Mouse (Mus musculus) T-helper 1 cell (primary cell): Measurements from ENCODE around the gene Rgl3.

Experiments used
- in situ Hi-C: fragments of 300-600 bp; cut with MboI, MseI; formaldehyde crosslinking; loops from one replicate; pipeline ENCODE4 v1.15.1; 2025; ENCODE audit warnings: high pct_unique_total_duplicates

Gene Rgl3

GRCm38 (mm10) chr9:21983911-21984310 lies 5.3 kb downstream of the Rgl3 start:
- in situ Hi-C loops: no loop called here

GRCm38 (mm10) chr9:21978398-21979128 lies 10.7 kb downstream of the Rgl3 start:
- in situ Hi-C loops: loop anchor here (5.0 kb wide), 1 partner anchor 164 kb away; no protein-coding TSS in a partner anchor

DNA sequence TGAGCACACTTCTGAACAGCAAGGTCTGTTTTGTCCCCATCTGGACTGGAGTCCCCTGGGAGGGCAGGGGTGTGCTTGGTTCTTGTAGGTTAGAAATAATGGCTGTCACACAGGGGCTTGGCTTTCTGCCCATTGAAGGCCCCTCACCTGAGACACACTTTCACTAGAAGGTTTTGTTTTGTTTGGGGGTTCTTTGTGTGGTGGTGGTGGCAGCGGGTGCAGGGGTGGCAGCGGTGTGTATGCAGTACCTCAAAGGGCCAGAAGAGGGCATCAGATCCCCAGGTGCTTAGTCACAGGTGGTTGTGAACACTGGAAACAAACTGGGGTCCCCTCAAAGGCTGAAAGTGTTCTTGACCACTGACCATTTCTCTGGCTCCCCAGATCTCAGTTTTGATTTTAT lies 11.3 kb downstream of the Rgl3 start:
- in situ Hi-C loops: loop anchor here (5.0 kb wide), 1 partner anchor 164 kb away; no protein-coding TSS in a partner anchor

GRCm38 (mm10) chr9:21977331-21977730 lies 11.9 kb downstream of the Rgl3 start:
- in situ Hi-C loops: loop anchor here (5.0 kb wide), 1 partner anchor 165 kb away; no protein-coding TSS in a partner anchor

GRCm38 (mm10) chr9:21976626-21977175 lies 12.5 kb downstream of the Rgl3 start:
- in situ Hi-C loops: loop anchor here (5.0 kb wide), 1 partner anchor 166 kb away; no protein-coding TSS in a partner anchor

DNA sequence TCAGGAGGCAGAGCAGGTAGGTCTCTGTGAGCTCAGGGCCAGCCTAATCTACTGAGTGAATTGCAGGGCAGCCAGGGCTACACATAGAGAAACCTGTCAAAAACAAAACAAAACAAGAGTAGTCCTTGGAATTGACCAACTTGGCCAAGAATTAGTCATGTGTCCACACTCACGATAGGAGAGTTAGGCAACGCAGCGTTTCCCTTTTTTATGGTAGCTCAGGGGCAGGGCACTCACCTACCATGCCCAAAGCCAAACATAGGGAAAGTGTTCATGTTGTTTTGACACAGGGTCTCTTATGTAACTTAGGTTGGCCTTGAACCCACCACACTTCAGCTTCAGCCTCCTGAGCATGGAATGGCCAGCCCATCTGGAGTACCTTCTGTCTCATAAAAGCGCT lies 19.9 kb downstream of the Rgl3 start:
- in situ Hi-C loops: no loop called here

DNA sequence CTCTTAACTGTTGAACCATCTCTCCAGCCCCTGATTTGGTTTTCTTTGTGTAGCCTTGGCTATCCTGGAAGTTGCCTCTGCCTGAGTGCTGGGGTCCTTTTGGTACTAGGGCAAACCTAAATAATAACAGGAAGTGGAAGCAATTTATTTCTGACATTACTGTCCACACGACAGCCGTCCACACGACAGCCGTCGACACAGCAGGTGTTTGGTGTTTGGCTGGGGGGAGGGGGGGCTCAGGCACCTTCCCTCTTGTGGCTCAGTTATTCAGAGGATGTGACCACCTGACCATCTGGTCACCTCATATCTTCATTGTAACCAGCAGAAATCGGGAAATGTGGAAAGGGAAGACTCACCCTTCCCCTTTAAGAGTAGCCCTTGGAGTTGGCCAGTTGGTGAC lies 20.4 kb downstream of the Rgl3 start:
- in situ Hi-C loops: no loop called here

DNA sequence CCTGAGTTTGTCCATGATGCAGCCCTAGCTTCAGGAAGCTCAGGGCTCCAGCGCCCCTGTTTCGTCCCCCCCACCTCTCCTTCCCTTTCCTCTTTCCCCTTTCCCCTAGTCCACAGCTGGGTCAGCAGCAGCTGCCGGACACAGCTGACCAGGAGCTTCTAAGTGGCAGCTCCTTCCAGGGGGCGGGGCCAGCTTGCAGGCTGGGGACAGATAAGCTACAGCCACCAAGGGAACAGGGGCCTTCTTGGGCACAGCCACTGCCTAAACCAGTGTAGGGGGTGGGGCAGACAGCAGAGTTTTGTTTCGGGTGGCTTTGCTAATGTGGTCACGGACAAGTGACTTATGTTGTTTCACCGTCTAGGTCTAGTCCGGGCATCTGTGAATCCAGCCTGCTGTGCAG lies 25.8 kb downstream of the Rgl3 start, which contains the start of gene Epor:
Gene Epor, minus strand, starts transcription at position 90 of the 400 bp plus-strand sequence.
- in situ Hi-C loops: no loop called here

GRCm38 (mm10) chr9:21962416-21963059 lies 26.7 kb downstream of the Rgl3 start:
- in situ Hi-C loops: no loop called here

- in situ Hi-C loops: no loop called here
Measured at GRCm38 (mm10) chr9:21962010-21962409, 27.2 kb downstream of the Rgl3 start.

DNA sequence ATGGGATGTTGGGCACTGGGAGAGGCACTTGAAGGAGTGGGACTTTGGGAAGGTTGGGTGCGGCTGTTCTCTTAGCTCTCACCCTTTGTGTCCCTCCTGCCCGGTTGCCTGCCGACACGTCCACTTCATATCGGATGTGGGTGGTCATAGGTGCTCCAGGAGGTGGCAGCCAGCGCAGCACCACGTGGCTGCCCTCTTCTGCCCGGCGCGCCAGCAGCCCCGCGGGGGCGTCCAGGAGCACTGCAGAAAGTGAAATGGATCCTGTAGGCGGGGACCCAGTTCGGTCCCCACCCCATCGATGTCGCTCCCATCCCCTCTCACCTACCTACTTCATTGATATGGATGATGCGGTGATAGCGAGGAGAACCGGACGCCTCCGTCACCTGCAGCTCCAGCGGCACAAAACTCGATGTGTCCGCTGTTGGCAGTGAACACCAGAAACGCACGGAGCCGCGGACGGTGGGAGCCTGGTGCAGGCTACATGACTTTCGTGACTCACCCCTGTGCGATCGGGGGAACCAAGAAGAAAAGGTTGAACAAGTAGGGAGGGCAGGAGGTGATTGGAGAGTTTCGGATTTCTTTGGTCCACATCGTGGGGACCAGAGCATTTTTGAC lies 27.8 kb downstream of the Rgl3 start:
- in situ Hi-C loops: no loop called here

GRCm38 (mm10) chr9:21960558-21961208 lies 28.6 kb downstream of the Rgl3 start:
- in situ Hi-C loops: no loop called here

- in situ Hi-C loops: no loop called here
Measured at GRCm38 (mm10) chr9:21960135-21960534, 29.1 kb downstream of the Rgl3 start.

DNA sequence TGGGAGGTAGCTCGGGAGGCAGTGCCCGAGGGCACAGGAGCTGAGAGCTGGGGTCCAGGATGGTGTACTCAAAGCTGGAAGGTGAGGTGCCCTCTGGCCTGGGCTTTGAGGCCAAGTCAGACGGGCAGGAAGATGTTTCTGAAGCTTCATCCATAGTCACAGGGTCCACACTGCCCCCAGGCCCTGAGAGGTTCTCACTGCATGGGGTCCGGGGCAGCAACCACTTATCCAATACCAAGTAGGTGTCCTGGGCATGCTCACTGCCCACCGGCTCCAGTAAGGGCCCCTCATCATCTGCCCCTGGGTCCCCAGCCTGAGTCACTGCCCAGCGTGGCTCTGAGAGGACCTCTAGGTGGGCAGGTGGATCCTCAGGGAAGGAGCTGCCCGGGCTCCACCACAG lies 30.0 kb downstream of the Rgl3 start:
- in situ Hi-C loops: no loop called here

GRCm38 (mm10) chr9:21958372-21958771 lies 30.9 kb downstream of the Rgl3 start:
- in situ Hi-C loops: no loop called here

DNA sequence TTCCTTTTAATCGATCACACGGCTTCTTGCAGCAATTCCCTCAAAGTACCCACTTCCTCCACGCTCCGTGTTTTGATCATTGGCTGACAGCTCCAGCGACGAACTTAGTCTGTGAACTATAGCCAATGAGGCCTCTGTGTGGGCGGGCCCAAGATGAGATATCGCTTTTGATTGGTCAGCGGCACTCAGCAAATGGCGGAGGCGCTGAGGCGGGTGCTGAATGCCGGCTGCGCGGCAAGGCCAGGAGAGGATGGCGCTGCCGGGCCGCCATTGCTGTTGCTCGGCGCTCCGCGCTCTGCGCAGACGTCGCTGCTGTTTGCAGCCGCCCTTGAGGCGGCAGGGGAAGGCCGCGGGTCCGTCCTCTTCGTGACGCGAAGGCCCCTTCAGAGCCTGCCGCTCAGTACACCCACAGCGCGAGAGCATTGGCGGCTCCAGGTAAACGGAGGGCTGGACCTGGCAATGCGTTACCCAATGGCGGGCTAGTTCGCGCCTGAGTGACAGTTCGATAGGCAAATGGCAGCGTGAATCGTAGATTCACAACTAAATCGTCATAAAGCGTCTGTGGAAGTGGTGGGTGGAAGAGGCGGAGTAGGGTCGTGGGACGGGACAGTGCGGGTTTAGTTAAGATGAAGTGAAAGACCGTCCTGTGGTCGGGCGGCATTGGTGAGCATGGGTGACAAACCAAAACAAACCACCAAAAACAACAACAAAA lies 33.5 kb downstream of the Rgl3 start, which contains the start of gene Swsap1:
Gene Swsap1, plus strand, starts transcription at position 186 of the 712 bp plus-strand sequence.
- in situ Hi-C loops: no loop called here

- in situ Hi-C loops: no loop called here
Measured at GRCm38 (mm10) chr9:21955225-21955569, 34.0 kb downstream of the Rgl3 start.

GRCm38 (mm10) chr9:21954635-21955034 lies 34.6 kb downstream of the Rgl3 start:
- in situ Hi-C loops: no loop called here

DNA sequence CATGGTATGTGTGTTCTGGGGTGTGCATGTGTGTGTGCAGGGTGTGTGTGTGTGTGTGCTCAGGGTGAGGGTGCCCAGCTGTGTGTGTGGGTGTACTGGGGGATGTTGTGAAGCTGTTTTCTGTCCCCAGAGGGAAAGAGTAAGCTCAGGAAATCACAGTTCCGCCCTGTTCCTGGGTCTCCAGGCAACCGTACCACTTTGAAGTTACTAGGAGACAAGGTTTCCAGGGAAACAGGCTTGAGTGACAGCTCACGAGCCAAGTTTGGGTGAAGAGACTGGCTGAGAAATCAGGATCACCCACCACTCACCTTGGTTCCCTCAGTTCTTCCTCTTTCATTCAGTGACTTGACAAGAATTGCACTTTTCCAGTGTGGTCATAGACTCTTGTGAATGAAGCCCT lies 35.6 kb downstream of the Rgl3 start:
- in situ Hi-C loops: no loop called here

- in situ Hi-C loops: no loop called here
Measured at GRCm38 (mm10) chr9:21951977-21952376, 37.3 kb downstream of the Rgl3 start.

- in situ Hi-C loops: no loop called here
Measured at GRCm38 (mm10) chr9:21950322-21950721, 38.9 kb downstream of the Rgl3 start.
